25 mouse cellular contexts compared by ENCODE assay signal in genomic region chr16:22939120-22939695, GRCm38 (mm10). TPM values are rescaled to one million over a fixed set of nuclear protein-coding genes. Genes with fewer than 3 reads are reported as not detected.
"Had no signal": no experiment of that assay in that cellular context is flagged by ENCODE, and none has a peak within 500 bp of the region (broad histone marks: within the 10 kb centered on the region; RNA-seq: fewer than 3 reads in every experiment).

No protein-coding gene starts in this region.

- H3K27me3 ChIP-seq: lung, embryonic 15.5 days; midbrain, embryonic 13.5 days; midbrain, embryonic 15.5 days; neural tube, embryonic 12.5 days; stomach, embryonic 15.5 days had no signal

- H3K9me3 ChIP-seq: lung, embryonic 15.5 days; midbrain, embryonic 15.5 days; neural tube, embryonic 12.5 days; stomach, embryonic 15.5 days had no signal

- H3K4me2 ChIP-seq: lung, embryonic 15.5 days; midbrain, embryonic 13.5 days; midbrain, embryonic 15.5 days; neural tube, embryonic 12.5 days; stomach, embryonic 15.5 days had no signal

- ATAC-seq: lung, postnatal 0 days; midbrain, embryonic 13.5 days; midbrain, embryonic 15.5 days had no signal

- H3K36me3 ChIP-seq: lung, embryonic 15.5 days; midbrain, embryonic 10.5 days; midbrain, embryonic 13.5 days; midbrain, embryonic 15.5 days; neural tube, embryonic 12.5 days; stomach, embryonic 15.5 days had no signal

- H3K27ac ChIP-seq: lung, embryonic 15.5 days; macrophage; midbrain, embryonic 10.5 days; midbrain, embryonic 13.5 days; midbrain, embryonic 15.5 days; neural tube, embryonic 12.5 days; stomach, embryonic 15.5 days; stomach, postnatal 0 days had no signal

- DNase-seq: lung, adult 2 months; lung, postnatal 14 days; lung, postnatal 36 days; right cerebral cortex, postnatal 14 days; thymus, adult 2 months; thymus, postnatal 25 days; thymus, postnatal 4 days had no signal

- H3K4me3 ChIP-seq: lung, embryonic 15.5 days; midbrain, embryonic 10.5 days; midbrain, embryonic 13.5 days; midbrain, embryonic 15.5 days; neural tube, embryonic 12.5 days; stomach, embryonic 15.5 days had no signal

- H3K9ac ChIP-seq: lung, embryonic 15.5 days; midbrain, embryonic 13.5 days; midbrain, embryonic 15.5 days; neural tube, embryonic 12.5 days; stomach, embryonic 15.5 days had no signal

- H3K4me1 ChIP-seq: lung, embryonic 15.5 days; midbrain, embryonic 10.5 days; midbrain, embryonic 13.5 days; midbrain, embryonic 15.5 days; neural tube, embryonic 12.5 days; stomach, embryonic 15.5 days had no signal

RNA-seq across cellular contexts. Expression of gene Hrg, which starts 11.7 kb away (rescaled TPM):
- total RNA-seq: megakaryocyte progenitor cell, adult 5-6 weeks; megakaryocyte-erythroid progenitor cell, adult 5-6 weeks; midbrain, postnatal 0 days; monocyte, adult 5-6 weeks; neutrophil, adult 5-6 weeks had no signal
- polyA plus RNA-seq: lung, embryonic 15.5 days; macrophage; midbrain, embryonic 13.5 days; midbrain, postnatal 0 days; neural tube, embryonic 12.5 days; spleen, adult 2 months; testis, adult 2 months; thymus, adult 2 months; urinary bladder, adult 2 months had no signal

RNA-seq across cellular contexts. Expression of gene Fetub, which starts 21.1 kb away (rescaled TPM):
- total RNA-seq: megakaryocyte progenitor cell, adult 5-6 weeks; megakaryocyte-erythroid progenitor cell, adult 5-6 weeks; midbrain, postnatal 0 days; monocyte, adult 5-6 weeks; neutrophil, adult 5-6 weeks had no signal
- polyA plus RNA-seq: lung, embryonic 15.5 days; macrophage; midbrain, embryonic 10.5 days; midbrain, embryonic 13.5 days; midbrain, embryonic 15.5 days; neural tube, embryonic 12.5 days; neural tube, embryonic 14.5 days; spleen, adult 2 months had no signal

RNA-seq across cellular contexts. Expression of gene Ahsg, which starts 48.1 kb away (rescaled TPM):
- total RNA-seq: megakaryocyte progenitor cell, adult 5-6 weeks; megakaryocyte-erythroid progenitor cell, adult 5-6 weeks; midbrain, postnatal 0 days; monocyte, adult 5-6 weeks; neutrophil, adult 5-6 weeks had no signal
- polyA plus RNA-seq: macrophage; midbrain, embryonic 10.5 days; midbrain, embryonic 15.5 days had no signal
